Mouse (Mus musculus) spleen, postnatal 14 days (tissue): Measurements from ENCODE around the gene Bnip2.

Source experiments
- DNase-seq, 2 experiments: peaks; one replicate each; pipeline ENCODE4 v3.0.0; 2021 to 2022; ENCODE audit warnings: low spot score in 2 of 2

The Bnip2 gene

DNA sequence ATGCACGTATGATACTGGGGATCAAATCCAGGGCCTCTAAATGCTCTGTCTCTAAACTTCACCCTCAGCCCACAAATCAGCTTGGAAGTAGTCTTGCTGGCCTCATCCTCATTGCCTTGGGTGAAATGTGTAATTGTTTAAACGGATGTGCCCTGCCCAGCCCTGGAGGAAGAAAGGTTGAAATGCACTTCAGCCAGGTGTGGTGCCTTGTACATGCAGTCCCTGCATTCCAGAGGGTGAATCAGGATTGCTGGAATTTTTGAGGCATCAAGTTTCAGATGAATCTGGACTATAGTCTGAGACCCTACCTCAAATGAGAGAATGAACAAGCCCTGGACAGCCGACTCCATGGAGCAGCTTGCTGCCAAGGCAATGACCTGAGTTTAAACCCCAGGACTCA is 58.6 kb downstream of the Bnip2 start:
- no peak for DNase-seq

- no peak for DNase-seq
Observed at GRCm38 (mm10) chr9:70048280-70048679, 59.0 kb downstream of the Bnip2 start.

- DNase-seq = no peak
Observed at GRCm38 (mm10) chr9:70048751-70049415, 59.6 kb downstream of the Bnip2 start.

DNA sequence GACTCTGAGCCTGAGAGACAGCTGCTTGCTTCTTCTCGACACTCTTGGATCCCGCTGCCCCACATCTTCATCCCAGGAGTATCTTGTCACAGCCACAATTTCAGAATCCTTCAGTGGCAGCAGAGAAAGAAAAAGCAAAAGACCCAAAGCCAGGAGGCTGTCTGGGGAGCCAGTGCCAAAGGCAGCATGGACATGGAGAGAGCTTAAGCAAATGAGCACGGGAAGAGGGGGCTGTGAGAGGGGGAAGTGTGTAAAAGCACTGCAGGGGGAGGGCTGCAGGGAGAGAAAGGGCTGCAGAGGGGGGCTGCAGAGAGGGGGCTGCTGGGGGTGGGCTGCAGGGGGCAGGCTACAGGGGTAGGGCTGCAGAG is 60.1 kb downstream of the Bnip2 start:
- DNase-seq = no peak

DNA sequence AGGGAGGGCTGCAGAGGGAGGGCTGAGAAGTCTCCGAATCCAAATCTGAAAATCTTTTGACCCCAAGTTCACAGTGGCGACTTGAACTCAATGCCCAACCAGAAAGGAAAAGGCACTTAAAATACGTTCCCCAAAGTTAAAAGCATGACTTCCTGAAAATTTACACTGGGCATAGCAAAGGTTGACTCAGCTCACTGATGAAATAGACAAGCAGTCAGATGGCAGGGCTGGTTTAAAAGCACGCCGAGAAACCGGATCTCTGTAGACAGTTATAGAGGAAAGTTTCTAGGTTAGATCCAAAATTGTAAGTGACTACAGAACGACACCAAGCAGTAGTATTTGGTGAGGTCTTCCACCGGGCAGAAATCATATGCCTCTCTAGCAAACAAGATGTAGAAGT is 60.6 kb downstream of the Bnip2 start:
- no peak for DNase-seq

GRCm38 (mm10) chr9:70052730-70053129 is 63.5 kb downstream of the Bnip2 start:
- no peak for DNase-seq

DNA sequence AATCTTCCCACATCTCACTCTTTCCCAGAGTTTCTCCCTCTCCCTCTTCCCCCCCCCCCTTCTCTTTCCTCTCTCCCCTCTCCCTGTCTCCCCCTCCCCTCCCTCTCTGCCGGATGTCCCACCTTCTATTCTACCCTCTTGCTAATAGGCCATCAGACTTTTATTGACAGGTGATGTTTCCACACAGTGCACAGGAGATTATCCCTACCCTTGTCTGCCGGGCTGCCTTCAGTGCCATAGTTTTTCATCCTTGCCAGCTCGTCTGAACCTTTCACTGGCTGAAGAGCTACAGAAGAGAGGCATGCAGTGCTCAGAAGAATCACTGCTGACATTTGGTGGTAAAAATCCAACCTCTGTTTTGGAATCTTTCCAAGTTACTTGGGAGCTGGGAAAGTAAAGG is 64.1 kb downstream of the Bnip2 start:
- DNase-seq = no peak
